Mouse (Mus musculus): Measurements from ENCODE around the gene Rnf26. TPM values are rescaled to one million over a fixed set of nuclear protein-coding genes. Genes with fewer than 3 reads are reported as not detected.

Gene Rnf26
- total and polyA plus RNA-seq, 3 experiments = 6.5 to 7.3 (median 6.7) TPM

- H3K27ac ChIP-seq = no peak overlapping the region
- TF ChIP-seq EP300 (IDR thresholded peaks at IDR 0.05; ENCODE audit: insufficient read depth, low read depth, low read length) = no peak
- TF ChIP-seq POLR2A (IDR thresholded peaks at IDR 0.05; ENCODE audit: insufficient read depth, low read depth, low read length) = no peak
- no peak for TF ChIP-seq CTCF (IDR thresholded peaks at IDR 0.05)
- no peaks in the 10 kb centered on the region for H3K79me2 ChIP-seq (replicated peaks; ENCODE audit: control insufficient read depth, insufficient read depth, low read length)
- no peak for DNase-seq
- intact Hi-C loops (cut with DNase I) = no loop called here
- WGBS = 72% methylated on average over 14 of the region's 14 CpGs
- H3K4me1 ChIP-seq (ENCODE audit: control insufficient read depth, insufficient read depth, low read length) = no peaks in the 10 kb centered on the region
- H3K27me3 ChIP-seq (ENCODE audit: control insufficient read depth, insufficient read depth, low read length) = peaks cover 5% of the 10 kb centered on the region; the same call in 1 of the 2 replicates
- no peaks in the 10 kb centered on the region for H3K36me3 ChIP-seq (ENCODE audit: control insufficient read depth, insufficient read depth, low read length)
- no peak overlapping the region for H3K9ac ChIP-seq (ENCODE audit: low read depth, low read length)
- no peak overlapping the region for H3K4me3 ChIP-seq
Observed at GRCm38 (mm10) chr9:44047571-44048490, 65.5 kb downstream of the Rnf26 start.

GRCm38 (mm10) chr9:44047071-44047470, 66.2 kb downstream of the Rnf26 start:
- peaks cover 5% of the 10 kb centered on the region; the same call in 1 of the 2 replicates for H3K27me3 ChIP-seq (ENCODE audit: control insufficient read depth, insufficient read depth, low read length)
- DNase-seq = no peak
- intact Hi-C loops (cut with DNase I) = no loop called here
- H3K9ac ChIP-seq (ENCODE audit: low read depth, low read length) = no peak overlapping the region
- no peaks in the 10 kb centered on the region for H3K36me3 ChIP-seq (ENCODE audit: control insufficient read depth, insufficient read depth, low read length)
- no peak overlapping the region for H3K27ac ChIP-seq
- no peak for TF ChIP-seq CTCF (IDR thresholded peaks at IDR 0.05)
- TF ChIP-seq EP300 (IDR thresholded peaks at IDR 0.05; ENCODE audit: insufficient read depth, low read depth, low read length) = no peak
- no peak overlapping the region for H3K4me3 ChIP-seq
- H3K4me1 ChIP-seq (ENCODE audit: control insufficient read depth, insufficient read depth, low read length) = no peaks in the 10 kb centered on the region
- 64% methylated on average over 6 of the region's 6 CpGs for WGBS
- no peaks in the 10 kb centered on the region for H3K79me2 ChIP-seq (replicated peaks; ENCODE audit: control insufficient read depth, insufficient read depth, low read length)

GRCm38 (mm10) chr9:44046426-44046825, 66.9 kb downstream of the Rnf26 start:
- Histone ChIP-seq H3K27ac (no peak overlapping the region), H3K36me3 (ENCODE audit: control insufficient read depth, insufficient read depth, low read length) (no peaks in the 10 kb centered on the region), H3K4me3 (no peak overlapping the region), H3K79me2 (replicated peaks; ENCODE audit: control insufficient read depth, insufficient read depth, low read length) (no peaks in the 10 kb centered on the region), H3K27me3 (ENCODE audit: control insufficient read depth, insufficient read depth, low read length) (peaks cover 5% of the 10 kb centered on the region; the same call in 1 of the 2 replicates), H3K4me1 (ENCODE audit: control insufficient read depth, insufficient read depth, low read length) (no peaks in the 10 kb centered on the region), H3K9ac (ENCODE audit: low read depth, low read length) (no peak overlapping the region)
- no peak for DNase-seq
- TF ChIP-seq POLR2A (IDR thresholded peaks at IDR 0.05; ENCODE audit: insufficient read depth, low read depth, low read length) = no peak
- no peak for TF ChIP-seq EP300 (IDR thresholded peaks at IDR 0.05; ENCODE audit: insufficient read depth, low read depth, low read length)
- no peak for TF ChIP-seq CTCF (IDR thresholded peaks at IDR 0.05)
- 79% methylated on average over 12 of the region's 12 CpGs for WGBS
- intact Hi-C loops (cut with DNase I) = no loop called here

GRCm38 (mm10) chr9:44045884-44046272, 67.4 kb downstream of the Rnf26 start:
- Histone ChIP-seq H3K79me2 (replicated peaks; ENCODE audit: control insufficient read depth, insufficient read depth, low read length) (no peaks in the 10 kb centered on the region), H3K4me3 (no peak overlapping the region), H3K27ac (no peak overlapping the region), H3K4me1 (ENCODE audit: control insufficient read depth, insufficient read depth, low read length) (no peaks in the 10 kb centered on the region), H3K27me3 (ENCODE audit: control insufficient read depth, insufficient read depth, low read length) (peaks cover 5% of the 10 kb centered on the region; the same call in 1 of the 2 replicates), H3K36me3 (ENCODE audit: control insufficient read depth, insufficient read depth, low read length) (no peaks in the 10 kb centered on the region), H3K9ac (ENCODE audit: low read depth, low read length) (no peak overlapping the region)
- no peak for DNase-seq
- intact Hi-C loops (cut with DNase I) = no loop called here
- no peak for TF ChIP-seq EP300 (IDR thresholded peaks at IDR 0.05; ENCODE audit: insufficient read depth, low read depth, low read length)
- TF ChIP-seq POLR2A (IDR thresholded peaks at IDR 0.05; ENCODE audit: insufficient read depth, low read depth, low read length) = no peak
- no peak for TF ChIP-seq CTCF (IDR thresholded peaks at IDR 0.05)
- 80% methylated on average over 5 of the region's 5 CpGs for WGBS

Other genes starting within 250 kb of the Rnf26 start
- gene Thy1, start 70.1 kb downstream of the Rnf26 start, total RNA-seq (2021) = 10 to 100 TPM in 1 of 2 experiments, 1 to 10 TPM in 1; 6.6 to 15.5 TPM
- 32.3 and 42.7 TPM in 2 replicates for gene Thy1, start 70.1 kb downstream of the Rnf26 start, polyA plus RNA-seq (2012; rRNA removed)
- 100 to 1,000 TPM in 1 of 2 experiments, 10 to 100 TPM in 1; 75.8 to 206 TPM for gene Usp2, start 46.5 kb downstream of the Rnf26 start, total RNA-seq (2021)
- 62.8 and 73.8 TPM in 2 replicates for gene Usp2, start 46.5 kb downstream of the Rnf26 start, polyA plus RNA-seq (2012; rRNA removed)
- under 1 TPM in 1 of 2 experiments, not detected in 1; 0.05 TPM for gene Mfrp, start 11.8 kb downstream of the Rnf26 start, total RNA-seq (2021)
- 0.04 and 0.12 TPM in 2 replicates for gene Mfrp, start 11.8 kb downstream of the Rnf26 start, polyA plus RNA-seq (2012; rRNA removed)
- gene C1qtnf5, start 6.3 kb downstream of the Rnf26 start, total RNA-seq (2021) = 1 to 10 TPM; 4.8 to 7.6 TPM
- gene C1qtnf5, start 6.3 kb downstream of the Rnf26 start, polyA plus RNA-seq (2012; rRNA removed) = 9.4 and 13.8 TPM in 2 replicates
- under 1 TPM; 0.21 to 0.23 TPM for gene Gm49380, start within 50 bp of the Rnf26 start, total RNA-seq (2021)
- not detected in 2 replicates for gene Gm49380, start within 50 bp of the Rnf26 start, polyA plus RNA-seq (2012; rRNA removed)
- 10 to 100 TPM; 31.6 to 32.5 TPM for gene Mcam, start 21.0 kb upstream of the Rnf26 start, total RNA-seq (2021)
- 49.8 and 70.9 TPM in 2 replicates for gene Mcam, start 21.0 kb upstream of the Rnf26 start, polyA plus RNA-seq (2012; rRNA removed)
- gene Cbl, start 120.5 kb upstream of the Rnf26 start, total RNA-seq (2021) = 10 to 100 TPM; 17.8 to 18.7 TPM
- 5.0 and 11.8 TPM in 2 replicates for gene Cbl, start 120.5 kb upstream of the Rnf26 start, polyA plus RNA-seq (2012; rRNA removed)
- not detected for gene Ccdc153, start 127.2 kb upstream of the Rnf26 start, total RNA-seq (2021)
- 1.6 TPM in 1 of 2 replicates, not detected in the other for gene Ccdc153, start 127.2 kb upstream of the Rnf26 start, polyA plus RNA-seq (2012; rRNA removed)
- 1 to 10 TPM; 3.4 to 4.2 TPM for gene Pdzd3, start 138.0 kb upstream of the Rnf26 start, total RNA-seq (2021)
- gene Pdzd3, start 138.0 kb upstream of the Rnf26 start, polyA plus RNA-seq (2012; rRNA removed) = 1.7 and 3.3 TPM in 2 replicates
- gene Nlrx1, start 155.1 kb upstream of the Rnf26 start, total RNA-seq (2021) = 10 to 100 TPM; 20.3 to 21.7 TPM
- gene Nlrx1, start 155.1 kb upstream of the Rnf26 start, polyA plus RNA-seq (2012; rRNA removed) = 16.1 and 19.0 TPM in 2 replicates
- under 1 TPM; 0.42 to 0.75 TPM for gene Abcg4, start 175.1 kb upstream of the Rnf26 start, total RNA-seq (2021)
- 1.9 and 2.1 TPM in 2 replicates for gene Abcg4, start 175.1 kb upstream of the Rnf26 start, polyA plus RNA-seq (2012; rRNA removed)
- gene Hinfp, start 192.2 kb upstream of the Rnf26 start, total RNA-seq (2021) = 10 to 100 TPM in 1 of 2 experiments, 1 to 10 TPM in 1; 6.9 to 10.2 TPM
- 12.6 and 16.0 TPM in 2 replicates for gene Hinfp, start 192.2 kb upstream of the Rnf26 start, polyA plus RNA-seq (2012; rRNA removed)
- 10 to 100 TPM; 14.4 to 15.7 TPM for gene C2cd2l, start 206.8 kb upstream of the Rnf26 start, total RNA-seq (2021)
- 20.4 and 29.9 TPM in 2 replicates for gene C2cd2l, start 206.8 kb upstream of the Rnf26 start, polyA plus RNA-seq (2012; rRNA removed)
- gene Dpagt1, start 212.5 kb upstream of the Rnf26 start, total RNA-seq (2021) = 10 to 100 TPM; 18.9 to 20.6 TPM
- gene Dpagt1, start 212.5 kb upstream of the Rnf26 start, polyA plus RNA-seq (2012; rRNA removed) = 34.3 and 51.3 TPM in 2 replicates
- gene H2afx, start 221.2 kb upstream of the Rnf26 start, total RNA-seq (2021) = 10 to 100 TPM; 12.8 TPM
- 12.7 and 14.2 TPM in 2 replicates for gene H2afx, start 221.2 kb upstream of the Rnf26 start, polyA plus RNA-seq (2012; rRNA removed)
- 10 to 100 TPM; 39.8 to 49.3 TPM for gene Hmbs, start 230.7 kb upstream of the Rnf26 start, total RNA-seq (2021)
- gene Hmbs, start 230.7 kb upstream of the Rnf26 start, polyA plus RNA-seq (2012; rRNA removed) = 37.8 and 51.3 TPM in 2 replicates
- 10 to 100 TPM; 13.9 to 15.3 TPM for gene Vps11, start 248.2 kb upstream of the Rnf26 start, total RNA-seq (2021)
- 15.5 and 17.9 TPM in 2 replicates for gene Vps11, start 248.2 kb upstream of the Rnf26 start, polyA plus RNA-seq (2012; rRNA removed)